Mouse (Mus musculus): ENCODE measurements around the gene Dnah9.

GRCm38 (mm10) chr11:65812088-65812487 is 356.3 kb downstream of the Dnah9 start:
- TF ChIP-seq CTCF (conservative IDR thresholded peaks at IDR 0.05; ENCODE audit: insufficient read depth, insufficient read length, low read depth, low read length) (no peak), POLR2A (IDR thresholded peaks at IDR 0.05; ENCODE audit: low read depth, low read length) (no peak)

Data from kidney, adult 2 months (tissue).